Mouse (Mus musculus) layer of hippocampus, postnatal 25 days (tissue): ENCODE data around the gene Olfr166. TPM values are rescaled to one million over a fixed set of nuclear protein-coding genes. Genes with fewer than 3 reads are reported as not detected.
"Not testable (repeated sequence)": the region's sequence is repeated elsewhere in the genome, so short reads cannot be mapped to it uniquely, and the experiment has no call there.

ENCODE experiments used
- DNase-seq, 2 experiments: peaks; one replicate each; pipeline ENCODE4 v3.0.0; 2022; ENCODE audit warnings: mixed read lengths in 2 of 2, low spot score in 1 of 2; ENCODE audit errors: extremely low spot score in 1 of 2
- total RNA-seq, 2 experiments: library from RNA; stranded (reverse); gene quantifications; 2 replicates each; pipeline ENCODE4 v1.2.3; 2021

The Olfr166 gene
- total RNA-seq, result not detected

GRCm38 (mm10) chr16:19483394-19483793, at the start of gene Olfr166:
Gene Olfr166, plus strand, starts transcription at chr16:19483694.
- no peak for DNase-seq

- DNase-seq, result not testable (repeated sequence)
Observed at GRCm38 (mm10) chr16:19458741-19459140, 24.8 kb upstream of the Olfr166 start.

- no peak for DNase-seq
Observed at GRCm38 (mm10) chr16:19464365-19464764, 19.1 kb upstream of the Olfr166 start.

- no peak for DNase-seq
Observed at GRCm38 (mm10) chr16:19522166-19522565, 38.7 kb downstream of the Olfr166 start, which contains the start of gene Olfr167. Gene Olfr167, minus strand, starts transcription at chr16:19522266.

DNA sequence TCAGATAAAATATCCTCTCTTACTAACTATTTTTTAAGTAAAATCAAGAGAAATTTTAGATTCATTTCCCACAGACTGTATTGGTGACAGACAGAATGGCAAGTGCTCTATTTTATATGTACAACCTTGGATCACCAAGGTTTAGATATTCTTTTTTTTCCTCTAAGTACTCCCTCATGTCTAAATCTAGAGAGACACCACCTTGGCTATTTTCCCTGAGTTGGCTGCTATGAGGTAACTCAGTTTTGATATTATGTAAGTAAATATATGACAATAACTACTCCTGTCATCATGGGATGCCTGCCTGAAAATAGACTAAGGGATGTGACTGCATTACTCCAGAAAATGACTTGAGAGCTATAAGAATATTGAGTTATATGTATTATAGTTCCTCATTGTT, 52.0 kb downstream of the Olfr166 start, which contains the start of gene Olfr168:
Olfr168 (minus strand) TSS at position 101 of the 400 bp plus-strand sequence.
- no peak for DNase-seq

Other genes starting within 250 kb of the Olfr166 start
- gene Olfr164, start 169.6 kb upstream of the Olfr166 start, total RNA-seq, result not detected
- gene Olfr165, start 60.6 kb upstream of the Olfr166 start, total RNA-seq, result not detected
- gene Olfr167, start 38.6 kb downstream of the Olfr166 start, total RNA-seq, result not detected
- not detected for gene Olfr168, start 51.9 kb downstream of the Olfr166 start, total RNA-seq
- gene Olfr169, start 88.1 kb downstream of the Olfr166 start, total RNA-seq, result not detected
- not detected for gene Olfr170, start 128.2 kb downstream of the Olfr166 start, total RNA-seq
- not detected for gene Olfr171, start 146.2 kb downstream of the Olfr166 start, total RNA-seq
- gene Lamp3, start 222.7 kb downstream of the Olfr166 start, total RNA-seq, result under 1 TPM in 1 of 2 experiments, not detected in 1; 0.15 TPM